Mouse (Mus musculus): ENCODE measurements around the gene Gm28635. TPM values are rescaled to one million over a fixed set of nuclear protein-coding genes. Genes with fewer than 3 reads are reported as not detected.

Gm28635 gene
- polyA plus RNA-seq, 1 experiment from 2014 or later = not detected

- 39% methylated on average over 9 of the region's 9 CpGs for WGBS
- Histone ChIP-seq H3K4me1 (ENCODE audit: control insufficient read depth, insufficient read depth, low read length) (peaks cover 11% of the 10 kb centered on the region), H3K9ac (replicated peaks; ENCODE audit: low read length) (peak overlapping the region; percentile 52; the same call in 1 of the 2 replicates), H3K9me3 (ENCODE audit: control insufficient read depth, low read length) (no peaks in the 10 kb centered on the region), H3K27ac (replicated peaks; ENCODE audit: low read depth, low read length) (no peak overlapping the region), H3K4me3 (replicated peaks; ENCODE audit: low read depth, low read length) (peak overlapping the region; percentile 96), H3K4me2 (ENCODE audit: low read length) (peak overlapping the region; percentile 86), H3K36me3 (ENCODE audit: control insufficient read depth, insufficient read depth, low read length) (peaks cover 3% of the 10 kb centered on the region), H3K27me3 (ENCODE audit: control insufficient read depth, insufficient read depth, low read length) (no peaks in the 10 kb centered on the region)
- DNase-seq (no peak), ATAC-seq (ENCODE audit: low FRiP score, low TSS enrichment) (no peak)
Measured at GRCm38 (mm10) chr2:84716423-84717355, 38.8 kb upstream of the Gm28635 start.

- ATAC-seq (ENCODE audit: low FRiP score, low TSS enrichment) (peak; percentile 94), DNase-seq (peak; percentile 93)
- peak overlapping the region; percentile 96 for H3K4me3 ChIP-seq (replicated peaks; ENCODE audit: low read depth, low read length)
- H3K4me2 ChIP-seq (ENCODE audit: low read length) = peak overlapping the region; percentile 86
- peaks cover 11% of the 10 kb centered on the region for H3K4me1 ChIP-seq (ENCODE audit: control insufficient read depth, insufficient read depth, low read length)
- H3K27ac ChIP-seq (replicated peaks; ENCODE audit: low read depth, low read length) = peak overlapping the region; percentile 95
- H3K27me3 ChIP-seq (ENCODE audit: control insufficient read depth, insufficient read depth, low read length) = no peaks in the 10 kb centered on the region
- WGBS = under 1% methylated on average over 33 of the region's 33 CpGs
- H3K9me3 ChIP-seq (ENCODE audit: control insufficient read depth, low read length) = no peaks in the 10 kb centered on the region
- H3K36me3 ChIP-seq (ENCODE audit: control insufficient read depth, insufficient read depth, low read length) = peaks cover 5% of the 10 kb centered on the region
- peak overlapping the region; percentile 93; the same call in 1 of the 2 replicates for H3K9ac ChIP-seq (replicated peaks; ENCODE audit: low read length)
Measured at GRCm38 (mm10) chr2:84715562-84716361, 37.9 kb upstream of the Gm28635 start.

GRCm38 (mm10) chr2:84714811-84715561 lies 37.1 kb upstream of the Gm28635 start, which contains the start of gene Zdhhc5:
Zdhhc5 (minus strand) TSS chr2:84715180.
- H3K9me3 ChIP-seq (ENCODE audit: control insufficient read depth, low read length) = no peaks in the 10 kb centered on the region
- WGBS = under 1% methylated on average over 104 of the region's 107 CpGs
- H3K4me1 ChIP-seq (ENCODE audit: control insufficient read depth, insufficient read depth, low read length) = peaks cover 11% of the 10 kb centered on the region
- peak within 1 kb of the TSS; percentile 96 for H3K4me3 ChIP-seq (replicated peaks; ENCODE audit: low read depth, low read length)
- H3K27ac ChIP-seq (replicated peaks; ENCODE audit: low read depth, low read length) = peak within 1 kb of the TSS; percentile 95
- H3K4me2 ChIP-seq (ENCODE audit: low read length) = peak within 1 kb of the TSS; percentile 86
- DNase-seq (peak; percentile 99), ATAC-seq (ENCODE audit: low FRiP score, low TSS enrichment) (peak; percentile 95)
- no peaks in the 10 kb centered on the region for H3K27me3 ChIP-seq (ENCODE audit: control insufficient read depth, insufficient read depth, low read length)
- peaks cover 13% of the 10 kb centered on the region for H3K36me3 ChIP-seq (ENCODE audit: control insufficient read depth, insufficient read depth, low read length)
- peak within 1 kb of the TSS; percentile 93 for H3K9ac ChIP-seq (replicated peaks; ENCODE audit: low read length)

GRCm38 (mm10) chr2:84714422-84714810 lies 36.6 kb upstream of the Gm28635 start:
- no peak for ATAC-seq (ENCODE audit: low FRiP score, low TSS enrichment)
- no peak for DNase-seq
- WGBS = under 1% methylated on average over 26 of the region's 26 CpGs
- H3K4me2 ChIP-seq (ENCODE audit: low read length) = peak overlapping the region; percentile 86
- peak overlapping the region; percentile 93 for H3K9ac ChIP-seq (replicated peaks; ENCODE audit: low read length)
- H3K27ac ChIP-seq (replicated peaks; ENCODE audit: low read depth, low read length) = peak overlapping the region; percentile 95
- H3K36me3 ChIP-seq (ENCODE audit: control insufficient read depth, insufficient read depth, low read length) = peaks cover 18% of the 10 kb centered on the region
- no peaks in the 10 kb centered on the region for H3K27me3 ChIP-seq (ENCODE audit: control insufficient read depth, insufficient read depth, low read length)
- peaks cover 11% of the 10 kb centered on the region for H3K4me1 ChIP-seq (ENCODE audit: control insufficient read depth, insufficient read depth, low read length)
- H3K9me3 ChIP-seq (ENCODE audit: control insufficient read depth, low read length) = no peaks in the 10 kb centered on the region
- peak overlapping the region; percentile 96 for H3K4me3 ChIP-seq (replicated peaks; ENCODE audit: low read depth, low read length)

GRCm38 (mm10) chr2:84711898-84712297 lies 34.1 kb upstream of the Gm28635 start:
- peaks cover 11% of the 10 kb centered on the region for H3K4me1 ChIP-seq (ENCODE audit: control insufficient read depth, insufficient read depth, low read length)
- H3K9me3 ChIP-seq (ENCODE audit: control insufficient read depth, low read length) = no peaks in the 10 kb centered on the region
- H3K27ac ChIP-seq (replicated peaks; ENCODE audit: low read depth, low read length) = no peak overlapping the region
- WGBS = 95% methylated on average over 2 of the region's 2 CpGs
- no peaks in the 10 kb centered on the region for H3K27me3 ChIP-seq (ENCODE audit: control insufficient read depth, insufficient read depth, low read length)
- ATAC-seq (ENCODE audit: low FRiP score, low TSS enrichment) (no peak), DNase-seq (no peak)
- H3K4me2 ChIP-seq (ENCODE audit: low read length) = no peak overlapping the region
- H3K36me3 ChIP-seq (ENCODE audit: control insufficient read depth, insufficient read depth, low read length) = peaks cover 38% of the 10 kb centered on the region
- H3K4me3 ChIP-seq (replicated peaks; ENCODE audit: low read depth, low read length) = no peak overlapping the region
- H3K9ac ChIP-seq (replicated peaks; ENCODE audit: low read length) = no peak overlapping the region

GRCm38 (mm10) chr2:84707523-84707922 lies 29.7 kb upstream of the Gm28635 start:
- H3K4me1 ChIP-seq (ENCODE audit: control insufficient read depth, insufficient read depth, low read length) = no peaks in the 10 kb centered on the region
- no peak overlapping the region for H3K4me2 ChIP-seq (ENCODE audit: low read length)
- DNase-seq = no peak
- 70% methylated on average over 1 of the region's 1 CpGs for WGBS
- ATAC-seq (ENCODE audit: low FRiP score, low TSS enrichment) = no peak
- peaks cover 53% of the 10 kb centered on the region for H3K36me3 ChIP-seq (ENCODE audit: control insufficient read depth, insufficient read depth, low read length)
- no peak overlapping the region for H3K4me3 ChIP-seq (replicated peaks; ENCODE audit: low read depth, low read length)
- no peak overlapping the region for H3K27ac ChIP-seq (replicated peaks; ENCODE audit: low read depth, low read length)
- no peaks in the 10 kb centered on the region for H3K27me3 ChIP-seq (ENCODE audit: control insufficient read depth, insufficient read depth, low read length)
- no peak overlapping the region for H3K9ac ChIP-seq (replicated peaks; ENCODE audit: low read length)
- H3K9me3 ChIP-seq (ENCODE audit: control insufficient read depth, low read length) = no peaks in the 10 kb centered on the region

- Histone ChIP-seq H3K4me3 (replicated peaks; ENCODE audit: low read depth, low read length) (no peak overlapping the region), H3K4me2 (ENCODE audit: low read length) (no peak overlapping the region), H3K27me3 (ENCODE audit: control insufficient read depth, insufficient read depth, low read length) (no peaks in the 10 kb centered on the region), H3K27ac (replicated peaks; ENCODE audit: low read depth, low read length) (no peak overlapping the region), H3K9ac (replicated peaks; ENCODE audit: low read length) (no peak overlapping the region), H3K9me3 (ENCODE audit: control insufficient read depth, low read length) (no peaks in the 10 kb centered on the region), H3K4me1 (ENCODE audit: control insufficient read depth, insufficient read depth, low read length) (no peaks in the 10 kb centered on the region), H3K36me3 (ENCODE audit: control insufficient read depth, insufficient read depth, low read length) (peaks cover 55% of the 10 kb centered on the region)
- DNase-seq = no peak
- WGBS = 96% methylated on average over 1 of the region's 1 CpGs
- ATAC-seq (ENCODE audit: low FRiP score, low TSS enrichment) = no peak
Measured at GRCm38 (mm10) chr2:84705295-84705694, 27.5 kb upstream of the Gm28635 start.

- H3K36me3 ChIP-seq (ENCODE audit: control insufficient read depth, insufficient read depth, low read length) = peaks cover 50% of the 10 kb centered on the region
- H3K27ac ChIP-seq (replicated peaks; ENCODE audit: low read depth, low read length) = no peak overlapping the region
- no peaks in the 10 kb centered on the region for H3K9me3 ChIP-seq (ENCODE audit: control insufficient read depth, low read length)
- no peak for ATAC-seq (ENCODE audit: low FRiP score, low TSS enrichment)
- 80% methylated on average over 5 of the region's 5 CpGs for WGBS
- no peaks in the 10 kb centered on the region for H3K4me1 ChIP-seq (ENCODE audit: control insufficient read depth, insufficient read depth, low read length)
- no peaks in the 10 kb centered on the region for H3K27me3 ChIP-seq (ENCODE audit: control insufficient read depth, insufficient read depth, low read length)
- H3K4me2 ChIP-seq (ENCODE audit: low read length) = no peak overlapping the region
- no peak overlapping the region for H3K4me3 ChIP-seq (replicated peaks; ENCODE audit: low read depth, low read length)
- H3K9ac ChIP-seq (replicated peaks; ENCODE audit: low read length) = no peak overlapping the region
- DNase-seq = no peak
Measured at GRCm38 (mm10) chr2:84704329-84704728, 26.5 kb upstream of the Gm28635 start.

All from midbrain, embryonic 14.5 days (tissue).